Mouse (Mus musculus) forebrain, embryonic 13.5 days (tissue): Measurements from ENCODE around the gene Clpb. TPM values are rescaled to one million over a fixed set of nuclear protein-coding genes. Genes with fewer than 3 reads are reported as not detected.

Experiments
- ATAC-seq: fragments of 200-750 bp; cut with Nextera tagmentation; 2 replicates; pipeline ENCODE4 v1.8.0; 2017
- H3K27ac ChIP-seq: fragments of 300-500 bp; sonication (generic); 2 replicates; pipeline ENCODE4 v1.5.1; 2015; ENCODE audit warnings: inconsistent platforms, mild to moderate bottlenecking, moderate library complexity
- H3K27me3 ChIP-seq: fragments of 300-500 bp; sonication (generic); 2 replicates; pipeline ENCODE4 v1.6.1; 2015; ENCODE audit warnings: mild to moderate bottlenecking, inconsistent platforms
- H3K36me3 ChIP-seq: fragments of 300-500 bp; sonication (generic); 2 replicates; pipeline ENCODE4 v1.6.1; 2015; ENCODE audit warnings: mild to moderate bottlenecking, inconsistent platforms; ENCODE audit not compliant: poor library complexity, severe bottlenecking
- H3K4me1 ChIP-seq: fragments of 300-500 bp; sonication (generic); 2 replicates; pipeline ENCODE4 v1.6.1; 2015; ENCODE audit warnings: inconsistent platforms
- H3K4me2 ChIP-seq: fragments of 300-500 bp; sonication (generic); 2 replicates; pipeline ENCODE4 v1.6.1; 2015; ENCODE audit warnings: inconsistent platforms, mild to moderate bottlenecking, moderate library complexity
- H3K4me3 ChIP-seq: fragments of 300-500 bp; sonication (generic); 2 replicates; pipeline ENCODE4 v1.5.1; 2015; ENCODE audit warnings: mild to moderate bottlenecking, inconsistent platforms
- H3K9ac ChIP-seq: fragments of 300-500 bp; sonication (generic); 2 replicates; pipeline ENCODE4 v1.6.1; 2015; ENCODE audit warnings: mild to moderate bottlenecking, inconsistent platforms
- H3K9me3 ChIP-seq: fragments of 300-500 bp; sonication (generic); replicated peaks from 2 replicates; pipeline ENCODE4 v1.6.1; 2016; ENCODE audit warnings: inconsistent platforms
- WGBS: fragments of 180-500 bp; shearing (Covaris S2); methylation state at CpG from one replicate; pipeline ENCODE4 v1.1.7; 2015; 5-methylcytosine and 5-hydroxymethylcytosine counted together
- polyA plus RNA-seq: library from polyadenylated mRNA; unstranded; fragments of >200 nt; fragmentation: Nextera tagmentation; extraction: Ambion mirVana; gene quantifications from 2 replicates; pipeline ENCODE4 v1.2.1, GENCODE M21; 2015

Gene Clpb
- polyA plus RNA-seq, 1 experiment from 2014 or later, result 35.4 TPM

DNA sequence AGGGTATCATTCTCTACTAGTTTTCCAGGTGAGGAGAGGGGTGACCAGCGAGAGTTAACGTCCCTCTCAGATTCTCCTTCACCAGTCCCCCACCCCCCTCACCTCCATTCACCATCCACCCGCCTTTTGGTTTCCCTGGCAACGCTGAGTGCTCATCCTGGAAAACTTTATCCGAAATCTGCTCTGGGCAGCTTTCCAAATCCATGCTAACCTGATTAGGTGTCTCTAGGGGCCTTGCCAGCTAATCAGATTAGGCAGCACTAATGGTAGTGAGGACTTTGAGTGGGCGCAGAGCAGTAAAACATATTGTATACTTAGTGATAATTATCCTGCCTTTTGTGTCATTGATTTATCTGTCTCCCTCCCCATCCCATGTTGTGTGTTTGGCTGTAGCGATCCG, 109.3 kb downstream of the Clpb start:
- Histone ChIP-seq H3K27me3 (no peaks in the 10 kb centered on the region), H3K9ac (no peak overlapping the region), H3K4me2 (no peak overlapping the region), H3K4me1 (peaks cover 15% of the 10 kb centered on the region), H3K27ac (no peak overlapping the region), H3K36me3 (peaks cover 10% of the 10 kb centered on the region), H3K4me3 (no peak overlapping the region), H3K9me3 (no peaks in the 10 kb centered on the region)
- ATAC-seq, result no peak
- 33% methylated on average over 8 of the region's 8 CpGs for WGBS

DNA sequence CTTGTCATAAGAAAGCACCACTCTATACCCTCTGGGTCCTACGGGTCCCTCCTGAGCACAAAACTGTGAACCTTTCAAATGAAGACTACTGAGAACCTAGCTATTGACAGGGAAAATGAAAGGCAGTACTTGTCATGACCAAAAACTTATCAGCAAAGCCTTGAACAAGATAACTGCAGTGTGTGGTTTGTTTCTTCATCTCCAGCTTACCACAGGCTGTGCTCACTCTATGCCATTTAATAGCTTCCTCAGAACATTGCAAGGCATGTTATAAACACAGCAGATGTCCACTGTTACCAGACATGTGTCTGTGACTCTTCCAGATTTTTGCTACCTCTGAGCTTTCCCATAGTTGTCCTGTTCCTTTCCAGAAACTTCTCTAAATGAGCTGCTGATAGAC, 113.6 kb downstream of the Clpb start:
- no peak overlapping the region for H3K9ac ChIP-seq
- WGBS, result 95% methylated on average over 1 of the region's 1 CpGs
- H3K4me3 ChIP-seq, result no peak overlapping the region
- H3K36me3 ChIP-seq, result peaks cover 34% of the 10 kb centered on the region
- no peak for ATAC-seq
- H3K9me3 ChIP-seq, result no peaks in the 10 kb centered on the region
- no peak overlapping the region for H3K27ac ChIP-seq
- no peak overlapping the region for H3K4me2 ChIP-seq
- H3K27me3 ChIP-seq, result no peaks in the 10 kb centered on the region
- H3K4me1 ChIP-seq, result peaks cover 10% of the 10 kb centered on the region

DNA sequence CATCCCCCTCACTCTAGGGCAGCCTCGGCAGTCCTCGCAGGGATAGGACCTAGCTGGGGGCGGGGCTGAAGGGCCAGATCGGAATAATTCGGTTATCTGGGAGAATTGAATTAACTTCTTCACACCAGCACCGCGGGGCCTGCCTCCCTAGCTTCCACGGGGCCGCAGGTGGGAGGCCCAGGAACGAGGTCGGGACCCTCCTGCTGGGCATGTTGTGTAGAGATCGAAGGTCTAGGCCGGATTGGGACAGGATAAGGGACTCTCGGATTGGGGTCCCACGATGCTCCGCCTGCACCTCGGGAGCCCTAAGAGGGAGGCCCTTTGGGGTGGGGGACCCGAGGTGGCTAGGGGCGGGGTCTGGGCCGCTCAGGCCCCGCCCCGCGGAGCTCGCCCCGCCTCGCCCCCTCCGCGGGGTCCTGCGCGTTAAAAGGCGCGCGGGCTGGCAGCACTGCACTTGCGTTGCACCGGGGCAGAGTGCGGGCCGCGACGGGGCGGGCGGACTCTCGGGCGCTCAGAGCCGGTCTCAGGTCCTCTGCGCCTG, 154.5 kb downstream of the Clpb start, which contains the start of gene Phox2a:
Gene Phox2a (plus strand): TSS at position 453 of the 541 bp plus-strand sequence.
- H3K9ac ChIP-seq, result no peak within 1 kb of the TSS; the same call in 1 of the 2 replicates
- under 1% methylated on average over 25 of the region's 45 CpGs for WGBS
- H3K4me3 ChIP-seq, result peak within 1 kb of the TSS; percentile 30
- ATAC-seq, result no peak
- peak within 1 kb of the TSS; percentile 54 for H3K4me2 ChIP-seq
- no peak within 1 kb of the TSS for H3K27ac ChIP-seq
- no peaks in the 10 kb centered on the region for H3K36me3 ChIP-seq
- H3K9me3 ChIP-seq, result peaks cover 6% of the 10 kb centered on the region; the same call in 1 of the 2 replicates
- H3K27me3 ChIP-seq, result peaks cover 73% of the 10 kb centered on the region
- peaks cover 30% of the 10 kb centered on the region for H3K4me1 ChIP-seq

DNA sequence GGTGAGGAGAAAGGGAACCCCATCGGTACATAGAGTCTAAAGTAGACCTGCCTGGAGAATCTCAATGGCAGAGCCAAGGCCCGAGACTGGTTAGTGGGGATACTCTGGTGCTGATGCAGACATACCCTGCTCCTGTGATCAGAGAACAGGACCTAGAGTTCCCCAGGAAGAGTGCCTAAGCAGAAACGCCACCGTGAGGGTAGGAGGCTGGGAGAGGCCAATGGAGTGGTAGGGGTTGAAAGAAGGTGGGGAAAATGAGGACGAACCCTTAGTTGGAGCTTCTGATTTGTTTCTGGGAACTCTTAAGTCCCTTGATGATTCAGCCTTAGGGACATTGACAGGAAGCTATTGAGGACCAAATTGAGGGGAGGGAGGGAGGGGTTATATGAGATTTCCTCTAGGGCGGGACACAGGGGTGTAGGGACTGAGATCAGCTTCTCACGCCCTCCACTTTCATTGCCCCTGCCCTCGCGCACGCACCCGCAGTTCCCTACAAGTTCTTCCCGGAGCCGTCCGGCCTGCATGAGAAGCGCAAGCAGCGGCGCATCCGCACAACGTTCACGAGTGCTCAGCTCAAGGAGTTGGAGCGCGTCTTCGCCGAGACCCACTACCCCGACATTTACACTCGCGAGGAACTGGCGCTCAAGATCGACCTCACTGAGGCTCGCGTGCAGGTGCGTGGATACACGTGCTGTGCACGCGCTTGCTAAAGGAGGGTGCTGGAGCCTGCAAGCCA, 157.0 kb downstream of the Clpb start:
- Histone ChIP-seq H3K4me2 (peak overlapping the region; percentile 71), H3K27me3 (peaks cover 81% of the 10 kb centered on the region), H3K9ac (no peak overlapping the region), H3K36me3 (peaks cover 12% of the 10 kb centered on the region), H3K9me3 (no peaks in the 10 kb centered on the region), H3K27ac (no peak overlapping the region), H3K4me3 (peak overlapping the region; percentile 38), H3K4me1 (peaks cover 30% of the 10 kb centered on the region)
- 3% methylated on average over 35 of the region's 35 CpGs for WGBS
- no peak for ATAC-seq

DNA sequence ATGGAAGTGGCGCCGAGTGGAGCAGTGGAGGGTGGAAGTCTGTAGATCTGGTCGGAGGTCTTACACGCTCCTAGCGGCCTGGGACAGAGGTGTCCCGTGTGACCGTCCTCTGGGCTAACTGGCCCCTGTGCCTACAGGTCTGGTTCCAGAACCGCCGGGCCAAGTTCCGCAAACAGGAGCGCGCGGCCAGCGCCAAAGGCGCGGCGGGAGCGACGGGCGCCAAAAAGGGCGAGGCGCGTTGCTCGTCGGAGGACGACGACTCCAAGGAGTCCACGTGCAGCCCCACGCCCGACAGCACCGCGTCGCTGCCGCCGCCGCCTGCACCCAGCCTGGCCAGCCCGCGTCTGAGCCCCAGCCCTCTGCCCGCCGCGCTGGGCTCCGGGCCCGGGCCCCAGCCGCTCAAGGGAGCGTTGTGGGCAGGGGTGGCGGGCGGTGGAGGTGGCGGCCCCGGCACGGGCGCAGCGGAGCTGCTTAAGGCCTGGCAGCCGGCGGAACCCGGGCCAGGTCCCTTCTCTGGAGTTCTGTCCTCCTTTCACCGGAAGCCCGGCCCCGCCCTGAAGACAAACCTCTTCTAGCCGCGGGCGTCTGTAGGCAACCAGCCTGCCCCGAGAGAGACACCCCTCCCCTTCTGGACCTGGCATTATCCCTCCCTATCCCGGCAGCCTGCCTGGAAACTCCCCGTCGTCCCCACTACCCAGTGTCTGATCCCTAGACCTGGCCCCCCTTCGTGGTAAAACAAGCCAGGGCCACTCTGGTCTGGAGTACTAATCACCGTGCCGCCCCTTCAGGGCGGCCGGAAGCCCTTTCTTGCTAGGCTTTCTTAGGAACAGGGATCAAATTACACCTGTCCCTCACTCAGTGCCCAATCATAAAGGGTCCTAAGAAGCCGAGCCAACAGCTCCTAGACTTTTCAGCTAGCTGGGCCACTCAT, 158.4 kb downstream of the Clpb start:
- H3K9me3 ChIP-seq, result no peaks in the 10 kb centered on the region
- peak overlapping the region; percentile 65 for H3K9ac ChIP-seq
- H3K27ac ChIP-seq, result no peak overlapping the region; the same call in 1 of the 2 replicates

DNA sequence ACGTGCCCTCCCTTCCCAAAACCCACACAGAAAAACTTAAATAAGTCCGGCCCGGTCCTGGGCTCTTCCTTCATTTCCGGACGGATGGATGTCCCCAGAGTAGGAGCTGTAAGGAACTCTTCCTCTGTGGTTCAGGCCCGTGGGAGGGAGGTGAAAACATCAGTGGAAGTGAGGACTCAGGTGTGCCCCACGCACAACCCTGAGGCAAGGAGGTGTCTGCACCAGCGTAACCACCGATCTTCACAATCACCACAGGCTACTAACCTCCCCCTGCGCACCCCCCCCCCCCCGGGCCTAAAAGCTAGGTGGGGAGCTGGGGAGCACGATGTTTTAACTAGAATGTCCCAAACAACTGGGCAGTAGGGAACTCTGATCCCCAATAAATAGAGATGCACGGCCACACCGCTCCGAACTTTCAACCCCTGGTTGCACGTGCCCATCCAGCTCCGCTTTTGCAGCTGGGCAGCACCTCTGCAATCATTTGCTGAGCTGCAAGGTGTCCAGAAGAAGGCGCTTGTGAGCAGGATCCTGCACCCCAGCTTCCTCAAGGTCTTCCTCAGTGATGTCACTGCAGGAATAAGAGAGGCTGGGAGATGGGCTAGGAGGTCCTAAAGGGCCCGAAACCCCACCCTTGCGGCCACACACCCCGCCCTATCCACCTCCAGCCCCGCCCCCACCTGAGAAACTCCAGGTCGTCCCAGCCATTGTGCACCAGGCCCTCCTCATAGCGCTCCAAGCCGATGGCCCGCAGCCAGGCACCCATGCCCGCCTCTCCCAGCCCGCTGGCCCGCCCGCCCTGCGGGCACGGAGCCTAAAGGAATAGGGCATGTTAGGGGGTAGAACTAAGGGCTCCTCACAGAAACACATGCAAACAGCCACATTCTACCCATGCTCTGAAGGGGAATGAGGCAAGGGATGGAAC, 159.7 kb downstream of the Clpb start:
- Histone ChIP-seq H3K4me3 (no peak overlapping the region), H3K9me3 (no peaks in the 10 kb centered on the region), H3K27me3 (peaks cover 58% of the 10 kb centered on the region), H3K4me1 (peaks cover 26% of the 10 kb centered on the region), H3K4me2 (no peak overlapping the region), H3K9ac (no peak overlapping the region), H3K36me3 (peaks cover 38% of the 10 kb centered on the region), H3K27ac (no peak overlapping the region)
- WGBS, result 22% methylated on average over 32 of the region's 32 CpGs
- ATAC-seq, result 0 out of 2 replicates have a peak, but pooled peaks have one; percentile 3

More for the DNA sequence above, 158.4 kb downstream of the Clpb start:
- under 1% methylated on average over 37 of the region's 71 CpGs for WGBS
- Histone ChIP-seq H3K27me3 (peaks cover 71% of the 10 kb centered on the region), H3K4me3 (peak overlapping the region; percentile 38), H3K36me3 (peaks cover 26% of the 10 kb centered on the region), H3K4me2 (peak overlapping the region; percentile 71), H3K4me1 (peaks cover 30% of the 10 kb centered on the region)
- peak; percentile 75 for ATAC-seq

DNA sequence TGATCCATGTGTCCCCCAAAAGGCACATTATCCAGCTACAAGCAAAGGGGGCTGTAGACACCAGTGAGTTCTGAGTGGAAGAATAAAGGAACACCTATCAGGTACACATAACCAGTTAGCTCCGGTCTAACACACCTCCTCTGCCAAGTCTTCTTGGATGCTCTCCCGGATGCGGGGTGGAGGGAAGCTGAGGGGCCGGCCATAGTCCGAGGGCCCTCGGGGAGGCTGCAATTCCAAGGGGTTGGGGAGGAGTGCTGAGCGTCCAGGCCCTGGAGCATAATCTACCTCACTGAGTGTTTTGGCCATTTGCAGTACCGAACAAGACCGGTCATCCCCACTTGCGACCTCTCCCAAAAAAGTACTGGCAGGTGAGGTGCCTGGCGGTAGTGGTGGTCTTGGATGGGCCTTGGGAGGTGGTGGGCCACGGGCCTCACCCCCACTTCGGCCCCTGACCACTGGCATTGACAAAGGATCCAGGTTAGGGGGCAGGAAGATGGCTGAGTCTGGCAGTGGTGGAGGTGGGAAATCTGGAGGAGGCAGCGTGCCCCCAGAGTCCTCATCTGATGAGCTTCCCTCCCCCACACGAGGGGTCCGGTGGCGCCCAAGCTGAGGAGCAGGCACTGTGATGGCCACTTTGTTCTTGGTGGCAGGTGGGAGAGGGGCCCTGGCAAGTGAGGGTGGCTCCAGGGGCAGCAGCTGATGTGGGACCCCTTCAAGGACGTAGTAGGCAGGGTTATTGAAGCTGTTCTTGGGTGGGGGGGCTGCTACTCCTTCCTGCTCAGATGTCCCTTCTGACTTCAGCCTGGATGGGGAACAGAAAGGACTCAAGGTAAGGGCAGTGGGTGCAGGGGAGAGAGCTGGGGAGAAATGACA, 160.6 kb downstream of the Clpb start:
- H3K9me3 ChIP-seq, result no peaks in the 10 kb centered on the region
- ATAC-seq, result no peak
- no peak overlapping the region for H3K27ac ChIP-seq
- no peak overlapping the region for H3K9ac ChIP-seq
- no peak overlapping the region for H3K4me3 ChIP-seq
- no peak overlapping the region for H3K4me2 ChIP-seq
- peaks cover 22% of the 10 kb centered on the region for H3K4me1 ChIP-seq
- peaks cover 49% of the 10 kb centered on the region for H3K27me3 ChIP-seq
- peaks cover 47% of the 10 kb centered on the region for H3K36me3 ChIP-seq
- WGBS, result 81% methylated on average over 18 of the region's 18 CpGs

DNA sequence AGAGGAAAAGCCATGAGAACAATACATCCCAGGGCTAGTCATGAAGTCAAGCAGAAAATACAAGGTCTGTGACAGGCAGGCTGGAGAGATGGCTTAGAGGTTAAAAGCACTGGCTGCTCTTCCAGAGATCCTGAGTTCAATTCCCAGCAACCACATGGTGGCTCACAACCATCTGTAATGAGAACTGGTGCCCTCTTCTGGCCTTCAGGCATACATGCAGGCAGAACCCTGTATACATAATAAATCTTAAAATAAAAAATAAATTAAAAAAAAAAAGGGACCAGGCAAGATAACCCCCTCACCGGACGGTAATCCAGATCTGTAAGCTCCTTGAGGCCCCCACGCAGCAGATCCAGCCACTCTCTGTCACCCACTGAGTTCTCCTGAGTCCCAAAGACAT, 166.9 kb downstream of the Clpb start:
- Histone ChIP-seq H3K4me2 (no peak overlapping the region), H3K27ac (no peak overlapping the region), H3K9ac (no peak overlapping the region), H3K4me3 (no peak overlapping the region), H3K36me3 (peaks cover 80% of the 10 kb centered on the region), H3K9me3 (no peaks in the 10 kb centered on the region), H3K27me3 (no peaks in the 10 kb centered on the region), H3K4me1 (peaks cover 21% of the 10 kb centered on the region)
- 93% methylated on average over 3 of the region's 3 CpGs for WGBS
- no peak for ATAC-seq

DNA sequence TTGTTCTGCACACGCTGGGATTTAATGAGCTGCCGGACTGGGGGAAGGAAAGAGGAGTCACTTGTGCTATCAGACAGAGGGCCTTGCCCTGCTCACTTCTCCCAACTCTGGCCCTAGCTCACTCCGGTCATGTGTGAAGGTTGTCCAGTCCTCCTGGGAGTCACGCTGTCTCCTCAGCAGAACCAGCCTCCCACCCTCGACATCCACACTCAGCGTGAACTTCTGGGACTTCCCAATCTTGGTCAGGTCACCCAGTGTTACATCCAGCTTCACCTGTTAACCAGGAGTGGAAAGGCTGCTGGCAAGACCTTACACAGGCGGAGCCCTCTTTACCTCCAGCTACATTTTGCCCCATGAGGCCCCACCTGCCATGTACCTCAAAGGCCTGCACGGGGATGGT, 168.0 kb downstream of the Clpb start:
- Histone ChIP-seq H3K27ac (no peak overlapping the region), H3K36me3 (peaks cover 69% of the 10 kb centered on the region), H3K4me1 (peaks cover 31% of the 10 kb centered on the region), H3K27me3 (no peaks in the 10 kb centered on the region), H3K4me2 (no peak overlapping the region), H3K4me3 (no peak overlapping the region), H3K9me3 (no peaks in the 10 kb centered on the region), H3K9ac (no peak overlapping the region)
- ATAC-seq, result no peak
- 93% methylated on average over 8 of the region's 8 CpGs for WGBS

DNA sequence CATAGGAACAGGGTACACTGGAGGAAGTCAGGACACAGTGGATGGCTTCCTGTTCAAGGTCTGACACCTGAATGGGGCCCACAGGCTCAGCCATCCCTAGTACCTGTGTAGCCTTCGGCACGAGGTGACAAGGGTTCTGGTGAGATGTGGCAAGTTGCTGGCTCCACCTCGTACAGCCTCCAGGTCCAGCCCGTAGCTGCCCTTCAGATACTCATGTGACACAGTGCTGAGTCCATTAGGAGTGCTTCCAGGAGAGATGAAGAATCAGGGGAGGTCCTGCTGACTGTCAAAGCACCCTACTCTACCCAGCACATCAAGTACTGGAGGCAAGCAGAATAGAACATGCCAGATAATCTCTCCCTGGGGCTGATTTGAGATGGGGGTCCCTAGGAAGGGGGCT, 168.9 kb downstream of the Clpb start:
- Histone ChIP-seq H3K36me3 (peaks cover 60% of the 10 kb centered on the region), H3K4me3 (no peak overlapping the region), H3K4me1 (peaks cover 41% of the 10 kb centered on the region), H3K4me2 (no peak overlapping the region), H3K27me3 (0 out of 2 replicates have a peak, but pooled peaks cover 2% of the 10 kb centered on the region), H3K9ac (no peak overlapping the region), H3K9me3 (no peaks in the 10 kb centered on the region), H3K27ac (no peak overlapping the region)
- WGBS, result 90% methylated on average over 4 of the region's 4 CpGs
- no peak for ATAC-seq
